Mouse (Mus musculus) neutrophil, adult 5-6 weeks (primary cell): ENCODE measurements around the gene Prap1. TPM values are rescaled to one million over a fixed set of nuclear protein-coding genes. Genes with fewer than 3 reads are reported as not detected.

Experiments used
- ATAC-seq: fragments of 151-379, 151-347 bp; 2 replicates; pipeline ENCODE4 v1.8.0; 2017; ENCODE audit warnings: mild to moderate bottlenecking, moderate TSS enrichment; ENCODE audit not compliant: insufficient number of reproducible peaks, poor library complexity, low FRiP score, severe bottlenecking; ENCODE audit errors: extremely low read depth
- total RNA-seq: library from RNA; stranded (forward); fragments of 200-1000 nt; gene quantifications from 2 replicates; pipeline ENCODE4 v1.2.3, GENCODE M21; 2017

Gene Prap1
- not detected in 2 replicates for total RNA-seq

DNA sequence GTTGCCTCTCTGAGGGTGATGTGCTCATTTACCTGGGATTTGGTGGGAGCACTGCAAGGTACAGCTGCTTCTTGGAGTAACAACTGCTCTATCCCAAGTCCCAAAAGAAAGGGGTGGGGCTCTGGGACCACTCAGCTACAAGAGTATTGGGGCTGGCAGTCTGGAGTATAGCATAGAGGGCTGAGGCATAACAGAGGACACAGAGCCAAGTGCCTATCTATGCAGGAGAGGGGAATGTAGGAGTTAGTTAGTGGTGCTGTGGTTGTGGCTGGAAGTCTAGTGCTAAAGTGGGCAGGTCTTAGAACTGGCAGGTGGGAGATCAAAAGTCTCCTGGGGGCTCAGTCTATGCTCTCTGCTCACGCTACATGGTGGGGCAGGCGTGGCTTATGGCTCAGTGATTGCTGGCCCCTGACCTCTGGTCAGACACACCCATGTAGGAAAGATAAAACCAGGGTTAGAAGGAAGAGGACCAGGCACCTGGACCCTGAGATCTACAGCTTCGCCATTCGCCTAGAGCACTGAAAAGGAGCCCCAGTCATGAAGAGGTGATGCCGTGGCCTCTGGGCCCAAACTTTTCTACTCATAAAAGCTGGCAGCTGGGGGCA, at the start of gene Prap1:
Prap1 (plus strand) TSS at position 472 of the 605 bp plus-strand sequence.
- no peak for ATAC-seq

DNA sequence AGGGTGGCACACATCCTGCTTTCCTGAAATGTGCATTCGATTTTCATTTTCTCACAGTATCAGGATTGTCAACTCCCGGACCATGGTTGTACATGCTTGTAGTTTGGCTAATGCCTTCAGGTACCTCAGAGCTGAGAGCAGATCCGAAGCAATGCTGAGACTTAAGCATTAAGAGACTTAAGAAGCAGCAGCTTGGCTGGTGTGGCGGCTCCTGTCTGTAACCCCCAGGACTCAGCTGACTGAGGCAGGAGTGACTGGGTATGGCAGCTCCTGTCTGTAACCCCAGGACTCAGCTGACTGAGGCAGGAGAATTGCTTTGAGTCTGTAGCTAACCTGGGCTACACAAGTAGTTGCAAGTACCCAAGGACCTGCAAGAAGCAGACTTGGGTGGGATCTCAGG, 47.6 kb upstream of the Prap1 start:
- ATAC-seq, result no peak

DNA sequence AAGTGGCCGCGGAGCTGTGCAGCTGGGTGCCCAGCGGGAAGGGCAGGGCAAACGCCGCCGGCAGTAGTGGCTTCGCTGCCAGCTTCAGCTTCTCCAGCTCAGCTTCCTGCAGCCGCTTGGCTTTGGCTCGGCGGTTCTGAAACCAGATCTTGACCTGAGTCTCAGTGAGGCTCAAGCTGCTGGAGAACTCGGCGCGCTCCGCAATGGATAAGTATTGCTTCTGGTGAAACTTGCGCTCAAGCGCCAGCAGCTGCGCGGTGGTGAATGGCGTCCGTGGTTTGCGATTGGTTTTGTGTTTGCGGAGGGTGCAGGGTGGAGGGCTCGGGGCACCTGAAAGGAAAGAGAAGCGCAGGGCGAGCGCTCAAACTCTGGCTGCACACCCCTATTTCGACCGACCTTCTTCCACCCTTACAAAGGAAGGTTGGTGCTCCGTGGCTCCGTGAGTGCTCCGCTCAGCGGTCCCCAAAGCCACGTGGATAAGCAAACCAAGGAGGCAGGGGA, 45.3 kb upstream of the Prap1 start:
- ATAC-seq, result no peak

DNA sequence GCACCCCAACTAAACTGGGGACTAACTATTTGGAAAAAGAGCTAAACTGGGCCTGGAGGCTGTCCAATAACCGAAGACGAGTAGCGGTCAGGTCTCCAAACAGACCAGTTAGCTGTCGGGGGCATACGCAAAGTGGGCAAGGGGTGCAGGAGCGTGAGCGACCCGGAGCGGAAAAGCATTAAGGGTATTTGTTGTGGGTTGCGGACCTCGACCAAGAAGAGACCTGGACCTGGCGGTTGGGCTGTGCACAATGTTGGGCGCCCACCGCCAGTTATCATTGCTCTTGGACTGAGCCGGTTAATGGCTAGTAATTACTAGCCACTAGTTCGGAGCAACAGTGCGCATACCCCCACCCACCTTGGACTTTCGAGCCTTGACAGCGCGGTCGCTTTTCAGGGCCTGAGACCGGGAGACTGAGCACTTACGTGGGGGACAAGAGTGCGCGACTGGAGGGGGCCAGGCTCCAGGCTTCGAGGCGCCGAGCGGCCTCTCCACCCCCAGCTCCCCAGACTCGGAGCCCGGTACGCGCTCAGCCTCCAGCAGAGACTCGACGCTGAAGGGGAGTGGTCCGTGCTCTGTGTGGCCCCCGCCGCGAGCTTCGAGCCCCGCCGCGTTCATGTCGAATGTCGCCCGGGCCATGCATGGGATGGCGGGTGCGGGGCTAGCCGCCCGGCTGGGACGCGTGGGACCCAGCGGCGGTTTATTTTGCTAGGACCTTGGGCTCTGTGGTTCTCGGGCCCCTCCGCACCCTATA, 44.7 kb upstream of the Prap1 start, which contains the start of gene Msx3:
Msx3 (minus strand) TSS at position 729 of the 754 bp plus-strand sequence.
- no peak for ATAC-seq

DNA sequence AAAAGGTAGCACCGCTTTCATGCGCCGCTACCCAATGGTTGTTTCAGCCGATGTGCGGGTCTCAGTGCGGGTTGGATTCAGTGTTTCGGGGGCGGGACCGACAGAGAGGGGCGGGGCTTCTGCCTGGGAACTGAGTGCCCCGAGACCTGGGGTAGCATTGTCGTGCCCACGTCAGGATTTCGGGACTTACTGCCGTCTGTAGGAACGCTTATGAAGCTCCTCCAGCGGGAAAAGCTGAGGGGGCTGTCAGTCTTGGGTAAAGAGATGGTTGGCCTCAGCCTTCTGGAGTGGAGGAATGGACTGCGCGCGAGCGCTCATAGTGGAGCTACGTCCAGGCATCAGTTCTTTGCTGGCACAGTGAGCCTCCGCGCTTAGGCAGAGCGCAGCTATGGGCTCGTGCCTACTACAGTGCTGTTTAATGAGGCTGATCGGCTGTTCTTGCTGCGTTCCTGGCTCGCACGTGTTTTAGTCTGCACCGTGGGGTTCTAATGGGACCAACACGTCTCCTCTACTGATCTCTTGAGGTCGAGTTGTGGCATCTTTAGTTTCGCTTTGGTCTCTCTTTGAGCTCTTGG, 44.0 kb upstream of the Prap1 start:
- no peak for ATAC-seq

DNA sequence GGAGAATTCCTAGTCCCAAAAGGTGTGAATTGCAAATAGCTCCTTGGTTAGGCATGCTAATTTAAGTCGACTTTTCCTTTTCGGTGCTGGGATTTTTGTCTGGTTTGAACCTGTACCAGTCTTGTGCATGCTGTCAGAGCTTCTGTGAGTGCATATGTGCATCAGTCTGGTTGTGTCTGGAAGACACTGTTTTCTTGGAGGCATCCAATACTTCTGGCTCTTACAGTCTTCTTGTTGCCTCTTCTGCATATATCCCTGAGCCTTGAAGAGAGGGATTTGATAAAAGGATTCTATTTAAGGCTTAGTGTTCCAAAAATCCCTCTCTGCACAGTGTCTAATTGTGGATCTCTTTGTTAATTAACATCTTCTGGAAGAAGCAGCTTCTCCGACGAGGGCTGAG, 39.1 kb upstream of the Prap1 start:
- ATAC-seq, result no peak

DNA sequence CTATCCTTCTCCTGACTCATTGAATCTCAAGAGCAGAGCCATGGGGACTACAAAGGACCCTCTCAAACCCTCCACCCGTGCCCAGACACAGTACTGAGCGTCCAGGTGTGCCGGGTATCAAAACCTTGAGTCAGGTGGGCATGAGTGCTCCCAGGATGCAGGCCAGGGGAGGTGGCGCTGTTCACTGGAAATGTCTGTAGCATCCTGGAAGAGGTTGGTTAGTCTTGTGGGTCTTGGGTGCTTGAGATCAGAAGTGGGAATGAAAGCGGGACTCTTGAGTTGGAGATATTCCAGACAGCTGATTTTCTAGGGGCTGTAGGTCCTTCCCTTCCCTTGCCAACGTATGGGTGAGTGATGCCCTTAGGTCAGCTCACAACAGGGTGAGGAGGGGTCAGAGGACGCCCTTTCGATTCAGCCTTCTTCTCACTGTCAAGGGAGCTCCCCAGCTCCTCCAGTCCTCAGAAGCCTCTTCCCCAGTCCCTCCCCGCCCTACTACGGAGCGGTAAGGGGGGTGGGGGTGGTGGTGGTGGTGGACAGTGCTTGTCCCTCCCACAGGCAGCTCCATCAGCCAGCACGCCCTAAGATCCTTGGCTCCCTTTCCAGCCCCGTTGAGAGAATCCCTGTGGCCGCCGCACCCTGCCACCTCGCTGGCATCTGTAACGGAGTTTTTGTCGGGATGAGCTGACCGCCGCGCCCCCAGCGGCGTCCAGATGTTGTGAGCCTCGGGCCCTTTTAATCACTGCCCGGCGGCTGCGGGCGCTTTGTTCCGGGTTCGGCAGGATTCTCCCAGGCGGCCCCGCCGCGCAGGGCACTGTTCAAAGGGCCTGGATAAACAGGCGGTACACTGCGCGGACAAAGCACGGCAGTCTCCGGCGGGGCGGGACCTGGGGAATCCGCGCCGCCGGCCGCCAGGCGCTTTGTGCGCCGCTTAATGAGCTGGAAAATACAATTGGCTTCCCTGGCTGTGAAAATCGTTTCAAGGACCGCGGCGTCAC, 35.5 kb upstream of the Prap1 start:
- no peak for ATAC-seq

DNA sequence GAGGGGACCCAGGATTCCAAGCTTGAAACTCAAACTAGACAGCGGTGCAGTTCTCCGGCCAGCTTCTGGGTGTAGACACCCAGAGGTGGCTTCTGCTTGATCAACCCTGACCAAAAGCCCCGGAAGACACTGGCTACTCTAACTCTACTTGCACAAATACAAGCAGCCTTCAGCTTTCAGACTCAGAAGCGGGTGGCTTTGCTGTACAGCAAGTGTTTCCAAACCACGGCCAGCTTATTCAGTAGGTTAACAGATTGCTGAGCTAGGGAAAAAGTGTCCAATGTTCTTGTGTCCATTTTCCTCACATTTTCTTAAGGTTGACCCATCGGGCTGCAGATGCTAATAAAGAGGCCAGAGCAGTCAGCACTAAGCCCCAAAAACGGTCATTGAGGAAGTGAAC, 34.7 kb upstream of the Prap1 start:
- ATAC-seq, result no peak

DNA sequence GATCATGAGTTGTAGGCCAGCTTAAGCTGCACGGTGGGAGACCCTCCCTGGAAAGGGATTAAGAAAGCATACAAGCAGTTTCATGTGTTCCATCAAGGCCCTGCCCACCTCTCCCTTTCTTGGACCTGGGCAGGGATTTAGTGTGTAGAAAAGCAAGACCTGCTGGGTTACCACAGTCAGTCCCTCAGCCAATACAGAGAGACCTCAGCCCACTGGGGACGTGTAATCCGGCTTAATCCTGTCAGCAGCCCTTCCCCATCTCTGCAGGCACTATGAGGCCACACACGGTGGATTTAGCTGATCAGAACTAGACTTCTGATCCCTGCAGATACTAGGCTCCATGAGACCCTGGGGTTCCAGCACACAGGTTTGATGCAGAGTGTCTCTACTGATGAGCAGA, 33.6 kb upstream of the Prap1 start:
- no peak for ATAC-seq

DNA sequence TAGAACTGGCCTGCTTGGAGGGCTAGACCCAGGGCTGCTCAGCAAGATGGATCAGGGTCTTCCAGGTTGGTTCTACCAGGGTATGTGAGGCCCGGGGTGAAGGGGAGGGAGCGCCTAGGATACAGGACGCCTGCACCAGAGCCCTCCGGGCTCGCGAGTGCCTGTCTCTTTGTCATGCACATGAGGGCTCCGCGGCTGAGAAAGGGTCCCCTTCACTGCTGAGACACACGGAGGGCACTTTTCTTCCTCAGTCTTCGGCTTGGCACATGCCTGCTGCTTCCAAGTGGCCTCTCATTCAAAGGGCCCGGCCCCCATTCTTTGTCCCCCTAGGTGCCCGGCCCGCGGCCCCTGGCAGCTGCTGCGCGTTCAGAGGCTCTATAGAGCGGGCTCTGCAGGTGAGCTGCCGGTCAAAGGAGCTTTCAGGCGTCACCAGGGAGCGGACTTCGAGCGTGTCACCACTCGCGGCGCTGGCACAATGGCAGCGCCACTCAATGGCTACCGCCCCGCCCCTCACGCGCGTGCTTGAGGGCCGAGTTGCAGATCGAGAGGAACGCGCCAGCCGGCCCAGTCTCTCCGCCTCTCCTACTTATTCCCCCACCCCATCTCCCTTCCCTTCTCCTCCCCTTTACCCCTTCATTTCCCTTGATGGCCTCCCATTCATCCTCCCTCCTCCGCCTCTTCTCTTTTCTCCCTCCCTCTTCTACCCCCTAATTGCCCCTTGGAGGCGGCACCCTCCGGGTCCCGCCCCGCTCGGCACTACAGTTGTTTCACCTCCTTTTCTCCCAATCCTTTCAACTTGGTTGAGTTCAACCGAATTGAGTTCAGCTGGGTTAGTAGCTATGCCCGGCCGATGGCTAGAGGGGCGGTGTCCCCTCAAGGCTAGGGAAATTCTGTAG, 32.0 kb upstream of the Prap1 start:
- ATAC-seq, result no peak

DNA sequence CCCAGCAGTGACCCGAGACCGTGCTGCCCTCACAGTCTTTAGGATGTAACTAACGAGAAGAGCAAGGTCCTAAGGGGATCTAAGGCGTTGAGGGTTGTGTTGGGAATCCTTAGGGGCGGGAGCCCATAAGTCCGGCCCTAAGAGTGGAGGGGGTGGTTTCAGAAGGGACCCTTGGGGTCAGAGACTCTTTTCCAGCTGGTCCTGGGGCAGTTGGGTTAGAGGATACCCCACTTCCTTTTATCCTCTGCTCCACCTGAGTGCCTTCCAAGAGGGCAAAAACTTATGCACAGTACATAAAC, 31.4 kb upstream of the Prap1 start:
- ATAC-seq, result no peak

DNA sequence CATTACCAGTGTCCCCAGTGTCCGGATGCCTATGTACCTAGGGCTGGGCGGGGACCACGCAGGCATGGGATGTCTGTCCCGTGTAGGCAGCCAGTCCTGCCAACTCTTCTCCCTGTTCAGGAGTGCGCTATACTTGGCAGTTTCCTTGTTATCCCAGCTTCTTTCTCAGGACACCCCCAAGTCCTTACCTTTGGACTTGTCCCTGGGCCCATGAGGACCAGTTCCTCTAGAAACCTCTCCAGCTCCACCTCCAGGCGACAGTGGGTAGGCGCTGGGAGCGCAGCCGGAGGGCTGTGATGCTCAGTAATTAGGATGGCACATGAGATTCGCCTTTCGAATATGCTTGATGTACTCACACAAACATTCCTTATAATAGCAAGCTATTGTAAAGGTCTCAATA, 30.9 kb upstream of the Prap1 start:
- ATAC-seq, result no peak

DNA sequence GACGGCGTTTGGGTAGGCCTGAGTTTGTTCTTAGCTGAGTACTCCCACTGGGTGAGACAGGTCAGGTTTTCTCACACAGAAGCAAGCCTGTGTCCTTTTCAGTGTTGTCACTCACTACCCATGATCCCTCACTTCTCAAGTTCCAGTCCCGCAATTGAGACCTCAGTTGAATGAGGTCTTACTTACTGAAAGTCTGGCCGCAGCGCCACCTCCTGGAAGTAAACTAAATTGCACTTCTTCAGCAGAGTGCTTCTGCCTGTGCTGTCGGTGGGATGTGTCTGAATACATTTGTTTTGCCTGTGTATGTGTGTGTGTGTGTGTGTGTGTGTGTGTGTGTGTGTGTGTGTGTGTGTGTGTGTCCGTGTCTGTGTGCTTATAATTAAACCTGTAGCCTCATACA, 30.1 kb upstream of the Prap1 start:
- peak; percentile 59; the same call in 1 of the 2 replicates for ATAC-seq

DNA sequence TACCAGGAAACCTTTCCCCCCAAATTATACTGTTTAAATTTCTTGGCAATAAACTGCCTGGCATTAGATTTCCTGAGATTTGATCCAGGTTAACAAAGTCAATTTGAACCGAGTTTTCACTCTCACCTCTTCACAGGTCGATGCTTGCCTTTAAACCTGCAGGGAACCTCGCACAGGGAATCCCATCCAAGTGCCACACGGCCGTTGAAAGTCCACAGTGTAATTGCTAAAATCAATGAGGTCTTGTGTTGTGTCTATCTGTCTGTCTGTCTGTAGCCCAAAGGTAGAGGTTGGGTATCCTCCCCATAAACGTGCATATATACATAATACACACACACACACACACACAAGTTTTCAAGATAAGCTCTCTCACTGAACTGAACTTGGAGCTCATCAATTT, 25.8 kb upstream of the Prap1 start:
- no peak for ATAC-seq

DNA sequence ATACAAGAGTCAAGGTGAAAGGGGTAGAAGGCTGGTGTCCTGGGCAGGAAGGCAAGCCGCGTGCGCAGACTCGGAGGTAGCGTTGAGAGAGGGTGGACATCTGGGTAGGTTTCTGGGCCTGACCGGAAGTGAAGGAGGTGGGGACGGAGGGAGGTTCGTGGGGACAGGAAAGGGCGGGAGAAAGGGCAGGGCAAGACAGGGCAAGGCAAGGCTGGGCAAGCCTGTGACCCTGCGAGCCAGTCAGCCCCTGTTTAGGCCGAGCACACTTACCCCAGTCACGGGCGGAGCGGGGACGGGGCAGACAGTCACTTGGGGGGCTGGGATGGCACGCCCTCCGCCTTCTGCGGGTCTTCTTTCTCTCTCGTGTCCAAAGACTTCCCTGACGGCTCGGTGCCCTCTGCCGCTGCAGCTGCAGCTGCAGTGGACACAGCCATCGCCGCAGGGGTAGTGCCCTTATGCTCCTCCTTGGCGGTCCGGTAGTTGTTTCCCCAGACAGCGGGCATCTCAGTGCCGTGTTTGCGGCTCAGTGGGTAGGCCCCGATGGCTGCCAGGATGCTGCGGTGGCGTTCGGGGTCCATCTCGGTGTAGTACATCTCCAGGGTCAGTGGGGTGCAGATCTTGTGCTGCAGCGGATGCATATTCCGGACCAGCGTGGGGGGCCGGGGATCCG, 23.0 kb upstream of the Prap1 start:
- ATAC-seq, result no peak

DNA sequence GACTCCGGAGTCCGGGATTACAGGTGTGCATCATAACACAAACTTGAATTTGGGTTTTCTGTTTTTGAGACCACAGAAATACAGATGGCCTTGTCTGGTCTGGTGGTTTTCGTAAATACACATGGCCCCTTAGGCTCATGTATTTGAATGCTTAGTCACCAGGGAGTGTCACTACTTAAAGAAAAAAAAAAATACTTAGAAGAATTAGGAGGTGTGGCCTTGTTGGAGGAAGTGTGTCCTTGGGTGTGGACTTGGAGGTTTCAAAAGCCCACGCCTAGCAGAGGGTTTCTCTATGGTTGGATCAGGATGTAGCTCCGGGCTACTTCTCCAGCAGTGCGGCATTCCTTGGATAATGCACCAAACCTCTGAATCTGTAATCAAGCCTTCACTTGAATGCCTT, 15.5 kb upstream of the Prap1 start:
- no peak for ATAC-seq

DNA sequence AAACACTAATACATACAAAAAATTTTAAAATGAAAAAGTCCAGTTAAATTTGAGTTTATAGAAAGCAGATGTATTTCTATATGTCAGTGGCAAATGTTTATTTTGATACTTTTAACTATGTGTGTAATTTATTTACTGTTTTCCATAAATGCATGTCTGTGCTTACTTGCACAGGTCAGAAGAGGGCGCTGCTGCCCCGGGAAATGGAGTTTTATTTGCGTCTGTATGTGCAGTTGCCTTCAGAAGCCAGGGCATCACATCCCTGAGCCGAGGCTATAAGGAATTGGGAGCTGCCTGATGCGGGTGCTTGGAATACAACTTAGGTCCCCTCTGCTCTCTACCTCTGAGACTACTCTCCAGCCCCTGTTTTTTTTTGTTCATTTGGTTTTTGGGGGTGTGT, 14.5 kb upstream of the Prap1 start:
- peak; percentile 70 for ATAC-seq
